Mouse (Mus musculus) limb, embryonic 10.5 days (tissue): ENCODE data around the gene Mrgprh. TPM values are rescaled to one million over a fixed set of nuclear protein-coding genes. Genes with fewer than 3 reads are reported as not detected.

Experiments used
- DNase-seq: peaks from one replicate; pipeline ENCODE4 v3.0.0-alpha.2; 2017; ENCODE audit warnings: low spot score
- H3K27ac ChIP-seq: fragments of 300-500 bp; sonication (generic); 2 replicates; pipeline ENCODE4 v1.5.1; 2016; ENCODE audit warnings: mild to moderate bottlenecking
- H3K27me3 ChIP-seq: fragments of 300-500 bp; sonication (generic); 2 replicates; pipeline ENCODE4 v1.6.1; 2016; ENCODE audit warnings: low read depth, mild to moderate bottlenecking; ENCODE audit not compliant: poor library complexity, severe bottlenecking
- H3K36me3 ChIP-seq: fragments of 300-500 bp; sonication (generic); 2 replicates; pipeline ENCODE4 v1.6.1; 2016; ENCODE audit warnings: mild to moderate bottlenecking, moderate library complexity
- H3K4me1 ChIP-seq: fragments of 300-500 bp; sonication (generic); 2 replicates; pipeline ENCODE4 v1.6.1; 2016
- H3K4me3 ChIP-seq: fragments of 300-500 bp; sonication (generic); 2 replicates; pipeline ENCODE4 v1.5.1; 2016; ENCODE audit warnings: mild to moderate bottlenecking, moderate library complexity
- H3K9me3 ChIP-seq: fragments of 300-500 bp; sonication (generic); replicated peaks from 2 replicates; pipeline ENCODE4 v1.6.1; 2016; ENCODE audit warnings: mild to moderate bottlenecking
- WGBS: fragments of 180-500 bp; shearing (Covaris S2); methylation state at CpG from one replicate; pipeline ENCODE4 v1.1.7; 2016; 5-methylcytosine and 5-hydroxymethylcytosine counted together
- polyA plus RNA-seq: library from polyadenylated mRNA; unstranded; fragments of >200 nt; fragmentation: Nextera tagmentation; extraction: Ambion mirVana; gene quantifications from 2 replicates; pipeline ENCODE4 v1.2.1, GENCODE M21; 2016

Gene Mrgprh
- polyA plus RNA-seq = 0.09 TPM in 1 of 2 replicates, not detected in the other

GRCm38 (mm10) chr17:12875734-12876133 is at the start of gene Mrgprh:
Mrgprh (plus strand) TSS chr17:12876034.
- Histone ChIP-seq H3K4me1 (peaks cover 26% of the 10 kb centered on the region), H3K36me3 (no peaks in the 10 kb centered on the region), H3K4me3 (no peak within 1 kb of the TSS), H3K9me3 (no peaks in the 10 kb centered on the region), H3K27me3 (0 out of 2 replicates have a peak, but pooled peaks cover 8% of the 10 kb centered on the region), H3K27ac (no peak within 1 kb of the TSS)
- no peak for DNase-seq
- WGBS = 79% methylated on average over 5 of the region's 5 CpGs

DNA sequence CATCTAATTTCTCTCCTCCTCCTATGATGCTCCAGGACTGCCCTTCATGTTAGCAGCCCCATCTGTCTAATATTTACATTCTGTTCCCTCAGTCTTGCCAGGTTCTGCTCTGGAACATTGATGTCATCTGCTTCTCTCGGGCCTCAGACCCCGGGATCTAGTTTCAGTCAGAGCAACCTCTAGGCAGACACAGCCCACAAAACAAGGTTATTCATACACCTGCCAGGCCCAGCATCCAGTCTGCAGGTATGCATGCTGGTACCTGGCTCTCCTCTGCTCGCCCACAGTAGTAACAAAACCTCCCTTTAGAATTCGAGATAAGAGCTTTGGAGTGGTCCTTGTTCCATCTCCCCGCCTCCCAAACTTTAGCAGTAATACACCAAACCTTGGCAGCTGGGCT is 45.5 kb upstream of the Mrgprh start:
- Histone ChIP-seq H3K36me3 (no peaks in the 10 kb centered on the region), H3K27ac (no peak overlapping the region), H3K9me3 (peaks cover 5% of the 10 kb centered on the region; the same call in 1 of the 2 replicates), H3K4me1 (peaks cover 6% of the 10 kb centered on the region; the same call in 1 of the 2 replicates), H3K4me3 (no peak overlapping the region), H3K27me3 (no peaks in the 10 kb centered on the region)
- 84% methylated on average over 5 of the region's 5 CpGs for WGBS
- DNase-seq = peak; percentile 12

GRCm38 (mm10) chr17:12832231-12832630 is 43.6 kb upstream of the Mrgprh start:
- Histone ChIP-seq H3K4me1 (peaks cover 6% of the 10 kb centered on the region; the same call in 1 of the 2 replicates), H3K36me3 (no peaks in the 10 kb centered on the region), H3K9me3 (0 out of 2 replicates have a peak, but pooled peaks cover 4% of the 10 kb centered on the region), H3K27me3 (no peaks in the 10 kb centered on the region), H3K4me3 (no peak overlapping the region), H3K27ac (no peak overlapping the region)
- DNase-seq = peak; percentile 18
- 93% methylated on average over 3 of the region's 3 CpGs for WGBS

DNA sequence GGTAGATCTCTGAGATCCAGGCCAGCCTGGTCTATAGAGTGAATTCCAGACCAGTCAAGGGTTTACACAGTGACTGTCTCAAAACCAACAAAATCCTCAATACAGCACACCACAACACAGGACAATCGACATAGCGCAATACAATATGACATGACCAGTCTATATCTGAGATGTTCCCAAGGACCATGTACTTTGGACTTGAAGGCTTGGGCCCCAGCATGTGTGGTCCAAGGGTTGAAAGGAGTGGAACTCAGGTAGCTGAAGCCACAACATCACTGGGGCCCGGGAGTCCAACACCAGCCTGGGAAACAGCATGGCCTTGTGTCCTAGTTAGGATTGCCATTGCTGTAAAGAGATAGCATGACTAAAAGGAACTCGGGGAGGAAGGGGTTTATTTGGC is 43.2 kb upstream of the Mrgprh start:
- peak; percentile 23 for DNase-seq
- WGBS = 92% methylated on average over 4 of the region's 4 CpGs
- H3K27ac ChIP-seq = no peak overlapping the region
- no peaks in the 10 kb centered on the region for H3K36me3 ChIP-seq
- peaks cover 6% of the 10 kb centered on the region; the same call in 1 of the 2 replicates for H3K4me1 ChIP-seq
- H3K9me3 ChIP-seq = 0 out of 2 replicates have a peak, but pooled peaks cover 1% of the 10 kb centered on the region
- no peak overlapping the region for H3K4me3 ChIP-seq
- no peaks in the 10 kb centered on the region for H3K27me3 ChIP-seq

DNA sequence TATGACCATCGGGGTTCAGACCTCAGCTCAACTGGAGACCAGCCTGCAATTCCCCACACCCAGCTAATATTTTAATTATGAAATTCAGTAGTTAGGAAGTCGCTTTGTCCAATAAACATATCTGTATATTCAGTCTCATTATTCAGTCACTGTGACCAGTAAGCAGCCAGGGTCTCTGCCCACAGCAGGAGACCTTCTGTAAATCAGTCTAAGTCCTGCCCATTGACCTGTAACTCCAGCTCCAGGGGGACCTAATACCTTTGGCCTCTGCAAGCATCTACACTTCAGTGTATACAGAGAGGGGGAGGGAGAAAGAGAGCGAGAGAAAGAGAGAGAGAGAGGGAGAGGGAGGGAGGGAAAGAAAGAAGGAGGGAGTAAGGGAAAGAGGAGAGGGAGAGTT is 41.5 kb upstream of the Mrgprh start:
- WGBS = 82% methylated on average over 3 of the region's 3 CpGs
- DNase-seq = peak; percentile 27

GRCm38 (mm10) chr17:12834826-12835225 is 41.0 kb upstream of the Mrgprh start:
- WGBS = 49% methylated on average over 3 of the region's 3 CpGs
- Histone ChIP-seq H3K4me3 (0 out of 2 replicates have a peak overlapping the region, but pooled peaks have one; percentile 7), H3K27me3 (no peaks in the 10 kb centered on the region), H3K36me3 (no peaks in the 10 kb centered on the region), H3K9me3 (no peaks in the 10 kb centered on the region), H3K4me1 (peaks cover 11% of the 10 kb centered on the region; the same call in 1 of the 2 replicates), H3K27ac (peak overlapping the region; percentile 59; the same call in 1 of the 2 replicates)
- DNase-seq = peak; percentile 56

More for the DNA sequence above, 41.5 kb upstream of the Mrgprh start:
- no peaks in the 10 kb centered on the region for H3K27me3 ChIP-seq
- peaks cover 6% of the 10 kb centered on the region; the same call in 1 of the 2 replicates for H3K4me1 ChIP-seq
- H3K9me3 ChIP-seq = no peaks in the 10 kb centered on the region
- peak overlapping the region; percentile 7; the same call in 1 of the 2 replicates for H3K4me3 ChIP-seq
- no peaks in the 10 kb centered on the region for H3K36me3 ChIP-seq
- peak overlapping the region; percentile 1; the same call in 1 of the 2 replicates for H3K27ac ChIP-seq

DNA sequence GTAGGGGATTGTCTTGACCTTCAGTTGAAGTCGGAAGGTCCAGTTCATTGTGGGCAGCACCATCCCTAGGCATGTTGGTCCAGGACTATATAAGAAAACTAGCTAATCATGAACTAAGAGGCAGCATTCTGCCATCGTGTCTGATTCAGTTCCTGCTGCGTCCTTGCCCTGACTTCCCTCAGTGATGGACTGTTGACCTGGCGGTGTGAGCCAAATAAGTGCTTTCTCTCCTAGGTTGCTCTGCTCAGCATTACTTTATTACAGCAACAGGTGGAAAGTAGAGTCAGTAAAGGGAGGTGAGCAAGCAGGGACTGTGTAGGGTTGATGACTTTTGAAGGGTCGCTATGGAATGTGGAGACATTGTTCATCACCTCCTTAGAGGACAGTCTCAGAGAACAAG is 40.1 kb upstream of the Mrgprh start:
- no peaks in the 10 kb centered on the region for H3K9me3 ChIP-seq
- H3K4me3 ChIP-seq = no peak overlapping the region
- peaks cover 16% of the 10 kb centered on the region; the same call in 1 of the 2 replicates for H3K4me1 ChIP-seq
- no peaks in the 10 kb centered on the region for H3K36me3 ChIP-seq
- 93% methylated on average over 5 of the region's 5 CpGs for WGBS
- peak; percentile 20 for DNase-seq
- no peaks in the 10 kb centered on the region for H3K27me3 ChIP-seq
- H3K27ac ChIP-seq = no peak overlapping the region

- Histone ChIP-seq H3K4me1 (peaks cover 18% of the 10 kb centered on the region; the same call in 1 of the 2 replicates), H3K36me3 (no peaks in the 10 kb centered on the region), H3K27ac (peak overlapping the region; percentile 44; the same call in 1 of the 2 replicates), H3K9me3 (no peaks in the 10 kb centered on the region), H3K4me3 (no peak overlapping the region), H3K27me3 (no peaks in the 10 kb centered on the region)
- DNase-seq = no peak
- 75% methylated on average over 10 of the region's 10 CpGs for WGBS
Measured at GRCm38 (mm10) chr17:12839475-12840267, 36.2 kb upstream of the Mrgprh start.

- Histone ChIP-seq H3K9me3 (no peaks in the 10 kb centered on the region), H3K27ac (no peak overlapping the region)
- WGBS = 90% methylated on average over 6 of the region's 6 CpGs
Measured at GRCm38 (mm10) chr17:12843826-12844225, 32.0 kb upstream of the Mrgprh start.

GRCm38 (mm10) chr17:12844540-12844939 is 31.3 kb upstream of the Mrgprh start:
- no peaks in the 10 kb centered on the region for H3K36me3 ChIP-seq
- H3K4me1 ChIP-seq = peaks cover 24% of the 10 kb centered on the region
- no peak overlapping the region for H3K27ac ChIP-seq
- no peak overlapping the region for H3K4me3 ChIP-seq
- no peaks in the 10 kb centered on the region for H3K9me3 ChIP-seq
- no peaks in the 10 kb centered on the region for H3K27me3 ChIP-seq
- peak; percentile 11 for DNase-seq
- WGBS = 94% methylated on average over 4 of the region's 4 CpGs

More at GRCm38 (mm10) chr17:12843826-12844225, 32.0 kb upstream of the Mrgprh start:
- no peak overlapping the region for H3K4me3 ChIP-seq
- DNase-seq = peak; percentile 18
- H3K27me3 ChIP-seq = no peaks in the 10 kb centered on the region
- peaks cover 25% of the 10 kb centered on the region for H3K4me1 ChIP-seq
- no peaks in the 10 kb centered on the region for H3K36me3 ChIP-seq

- no peak for DNase-seq
- WGBS = 45% methylated on average over 5 of the region's 5 CpGs
- peaks cover 16% of the 10 kb centered on the region for H3K4me1 ChIP-seq
- H3K27ac ChIP-seq = peak overlapping the region; percentile 61; the same call in 1 of the 2 replicates
- H3K4me3 ChIP-seq = no peak overlapping the region
- H3K27me3 ChIP-seq = no peaks in the 10 kb centered on the region
- no peaks in the 10 kb centered on the region for H3K9me3 ChIP-seq
- no peaks in the 10 kb centered on the region for H3K36me3 ChIP-seq
Measured at GRCm38 (mm10) chr17:12845862-12846261, 30.0 kb upstream of the Mrgprh start.

DNA sequence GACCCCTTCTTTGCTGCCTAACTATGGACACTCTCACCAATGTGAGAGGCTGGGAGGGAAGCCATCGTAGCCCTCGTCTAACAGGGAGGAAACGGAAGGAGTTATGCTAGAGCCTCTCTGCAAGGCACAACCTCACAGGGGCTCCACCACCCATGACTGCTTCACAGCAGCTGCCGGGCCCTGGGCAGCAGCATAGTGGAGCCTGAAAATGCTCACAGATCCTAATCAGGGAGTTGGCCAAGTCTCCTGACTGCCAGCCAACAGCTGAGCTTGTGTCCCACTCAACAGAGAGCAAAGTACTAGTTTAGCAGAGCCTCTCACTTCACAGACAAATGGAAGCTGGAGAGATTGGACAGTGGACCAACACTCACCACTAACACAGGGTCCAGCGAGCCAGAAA is 29.4 kb upstream of the Mrgprh start:
- 86% methylated on average over 5 of the region's 5 CpGs for WGBS
- Histone ChIP-seq H3K27ac (peak overlapping the region; percentile 50; the same call in 1 of the 2 replicates), H3K27me3 (no peaks in the 10 kb centered on the region), H3K4me3 (no peak overlapping the region), H3K4me1 (peaks cover 16% of the 10 kb centered on the region), H3K9me3 (no peaks in the 10 kb centered on the region), H3K36me3 (no peaks in the 10 kb centered on the region)
- DNase-seq = no peak

DNA sequence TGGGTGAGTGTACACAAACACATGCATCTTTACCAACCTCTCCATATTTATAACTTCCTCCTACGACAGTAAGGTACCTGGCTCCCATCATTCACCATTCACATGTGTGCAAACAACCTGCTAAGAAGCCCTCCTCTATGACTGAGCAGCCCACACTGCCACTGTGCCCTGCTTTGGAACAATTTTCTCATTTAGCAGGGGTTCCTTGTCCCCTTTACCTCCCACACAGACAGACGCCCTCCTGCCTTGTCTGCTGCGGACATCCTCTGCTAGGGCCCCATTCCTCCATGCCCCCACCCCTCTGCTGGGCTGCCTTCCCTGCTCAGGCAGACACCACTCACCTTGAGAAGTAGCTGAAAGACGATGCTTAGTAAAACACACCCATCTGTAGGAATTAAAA is 28.1 kb upstream of the Mrgprh start:
- 64% methylated on average over 4 of the region's 4 CpGs for WGBS
- H3K36me3 ChIP-seq = no peaks in the 10 kb centered on the region
- H3K27ac ChIP-seq = no peak overlapping the region
- no peak for DNase-seq
- no peaks in the 10 kb centered on the region for H3K9me3 ChIP-seq
- no peak overlapping the region for H3K4me3 ChIP-seq
- H3K4me1 ChIP-seq = peaks cover 16% of the 10 kb centered on the region
- H3K27me3 ChIP-seq = no peaks in the 10 kb centered on the region
